Mouse (Mus musculus): ENCODE measurements at regions not wholly inside any gene's neighbourhood (a gene's known extent, or its start where the extent isn't known, plus 50 kb on each side); places are given as distances from the start of the nearest gene placed in this dataset.
"Not testable (repeated sequence)": the region's sequence is repeated elsewhere in the genome, so short reads cannot be mapped to it uniquely, and the experiment has no call there.

DNA sequence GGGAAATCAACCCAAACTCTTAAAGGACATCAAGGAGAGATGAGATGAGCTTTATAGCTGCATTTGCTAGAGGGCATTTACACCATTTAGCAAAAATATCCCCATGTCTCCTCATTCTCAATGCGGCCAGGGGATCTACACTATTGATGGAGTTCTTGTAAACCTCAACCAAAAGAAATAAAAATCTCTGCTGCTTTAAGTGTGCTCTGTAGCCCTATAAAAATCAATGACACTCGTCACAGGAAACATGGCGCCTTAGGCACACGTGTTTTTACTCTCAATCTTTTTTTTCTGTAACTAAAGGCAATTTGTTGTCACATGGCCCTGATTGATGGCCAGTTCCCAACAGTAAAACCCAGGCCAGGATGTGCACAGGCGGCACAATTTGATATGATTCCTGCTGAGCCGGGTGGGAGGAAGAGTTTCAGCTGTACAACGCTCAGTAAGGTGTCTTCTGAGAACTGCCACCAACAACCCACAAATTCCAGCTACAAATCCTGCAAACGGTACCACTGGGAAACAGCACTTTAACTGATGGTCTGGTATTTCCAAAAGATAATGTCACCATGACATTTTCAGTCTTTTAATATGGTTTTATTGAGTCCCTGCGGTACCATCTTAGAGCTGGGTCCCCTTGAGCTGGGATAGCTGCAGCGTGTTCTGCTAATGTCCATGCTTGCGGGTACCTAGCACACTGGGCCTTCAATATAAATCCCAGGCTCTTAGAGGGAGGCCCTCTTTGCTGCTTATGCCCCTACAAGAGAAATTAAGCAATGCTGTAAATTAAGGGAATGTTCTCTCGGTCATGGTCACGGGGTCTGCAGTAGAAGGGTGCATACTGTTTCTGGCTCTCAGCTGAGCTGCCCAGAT, 78.8 kb downstream of the Tpbg start:
- H3K4me2 ChIP-seq, result no peak overlapping the region
- H3K36me3 ChIP-seq, result no peaks in the 10 kb centered on the region
- H3K9me3 ChIP-seq, result no peaks in the 10 kb centered on the region
- 69% methylated on average over 13 of the region's 13 CpGs for WGBS
- H3K27me3 ChIP-seq, result no peaks in the 10 kb centered on the region
- H3K4me3 ChIP-seq, result no peak overlapping the region
- H3K4me1 ChIP-seq, result no peaks in the 10 kb centered on the region
- ATAC-seq (ENCODE audit: borderline replicate concordance, extremely low read depth, low FRiP score, low TSS enrichment), result no peak
- H3K27ac ChIP-seq, result no peak overlapping the region
- H3K9ac ChIP-seq, result no peak overlapping the region

GRCm38 (mm10) chr9:85925259-85925658, 83.1 kb downstream of the Tpbg start:
- Histone ChIP-seq H3K27ac (no peak overlapping the region), H3K4me1 (no peaks in the 10 kb centered on the region), H3K4me3 (no peak overlapping the region), H3K36me3 (no peaks in the 10 kb centered on the region), H3K9me3 (no peaks in the 10 kb centered on the region), H3K27me3 (no peaks in the 10 kb centered on the region), H3K4me2 (no peak overlapping the region), H3K9ac (no peak overlapping the region)
- ATAC-seq (ENCODE audit: borderline replicate concordance, extremely low read depth, low FRiP score, low TSS enrichment), result no peak
- 84% methylated on average over 1 of the region's 1 CpGs for WGBS

GRCm38 (mm10) chr9:85932209-85932608, 90.0 kb downstream of the Tpbg start:
- no peaks in the 10 kb centered on the region for H3K9me3 ChIP-seq
- WGBS, result 68% methylated on average over 3 of the region's 3 CpGs
- H3K27me3 ChIP-seq, result no peaks in the 10 kb centered on the region
- no peak overlapping the region for H3K4me2 ChIP-seq
- H3K27ac ChIP-seq, result no peak overlapping the region
- H3K36me3 ChIP-seq, result no peaks in the 10 kb centered on the region
- no peaks in the 10 kb centered on the region for H3K4me1 ChIP-seq
- no peak overlapping the region for H3K9ac ChIP-seq
- no peak for ATAC-seq (ENCODE audit: borderline replicate concordance, extremely low read depth, low FRiP score, low TSS enrichment)
- no peak overlapping the region for H3K4me3 ChIP-seq

GRCm38 (mm10) chr9:85943066-85943684, 101.0 kb downstream of the Tpbg start:
- H3K4me2 ChIP-seq; H3K9ac ChIP-seq; ATAC-seq (ENCODE audit: borderline replicate concordance, extremely low read depth, low FRiP score, low TSS enrichment); H3K4me1 ChIP-seq; H3K9me3 ChIP-seq; H3K4me3 ChIP-seq; H3K36me3 ChIP-seq; H3K27ac ChIP-seq; H3K27me3 ChIP-seq: not testable (repeated sequence)
- WGBS, result 87% methylated on average over 14 of the region's 14 CpGs

- no peak overlapping the region for H3K4me2 ChIP-seq
- H3K36me3 ChIP-seq, result no peaks in the 10 kb centered on the region
- no peak for ATAC-seq (ENCODE audit: borderline replicate concordance, extremely low read depth, low FRiP score, low TSS enrichment)
- no peak overlapping the region for H3K9ac ChIP-seq
- H3K27ac ChIP-seq, result no peak overlapping the region
- 60% methylated on average over 12 of the region's 12 CpGs for WGBS
- no peaks in the 10 kb centered on the region for H3K9me3 ChIP-seq
- H3K4me1 ChIP-seq, result no peaks in the 10 kb centered on the region
- no peaks in the 10 kb centered on the region for H3K27me3 ChIP-seq
- no peak overlapping the region for H3K4me3 ChIP-seq
Measured at GRCm38 (mm10) chr9:85948495-85949137, 106.4 kb downstream of the Tpbg start.

- Histone ChIP-seq H3K9ac (no peak overlapping the region), H3K4me3 (no peak overlapping the region), H3K4me1 (no peaks in the 10 kb centered on the region), H3K36me3 (no peaks in the 10 kb centered on the region), H3K27me3 (no peaks in the 10 kb centered on the region), H3K27ac (no peak overlapping the region), H3K4me2 (no peak overlapping the region), H3K9me3 (no peaks in the 10 kb centered on the region)
- no peak for ATAC-seq (ENCODE audit: borderline replicate concordance, extremely low read depth, low FRiP score, low TSS enrichment)
- 85% methylated on average over 2 of the region's 2 CpGs for WGBS
Measured at GRCm38 (mm10) chr9:85951777-85952176, 109.6 kb downstream of the Tpbg start.

GRCm38 (mm10) chr9:85970076-85970475, 127.9 kb downstream of the Tpbg start:
- H3K27me3 ChIP-seq, result no peaks in the 10 kb centered on the region
- no peak overlapping the region for H3K27ac ChIP-seq
- no peaks in the 10 kb centered on the region for H3K4me1 ChIP-seq
- WGBS, result 73% methylated on average over 10 of the region's 10 CpGs
- no peak for ATAC-seq (ENCODE audit: borderline replicate concordance, extremely low read depth, low FRiP score, low TSS enrichment)
- no peak overlapping the region for H3K9ac ChIP-seq
- H3K4me3 ChIP-seq, result no peak overlapping the region
- H3K4me2 ChIP-seq, result no peak overlapping the region
- H3K36me3 ChIP-seq, result no peaks in the 10 kb centered on the region
- no peaks in the 10 kb centered on the region for H3K9me3 ChIP-seq

GRCm38 (mm10) chr9:85981428-85981827, 139.2 kb downstream of the Tpbg start:
- no peaks in the 10 kb centered on the region for H3K9me3 ChIP-seq
- 90% methylated on average over 5 of the region's 5 CpGs for WGBS
- ATAC-seq (ENCODE audit: borderline replicate concordance, extremely low read depth, low FRiP score, low TSS enrichment), result no peak
- no peak overlapping the region for H3K4me2 ChIP-seq
- H3K27ac ChIP-seq, result no peak overlapping the region
- no peak overlapping the region for H3K4me3 ChIP-seq
- no peaks in the 10 kb centered on the region for H3K4me1 ChIP-seq
- no peak overlapping the region for H3K9ac ChIP-seq
- no peaks in the 10 kb centered on the region for H3K36me3 ChIP-seq
- no peaks in the 10 kb centered on the region for H3K27me3 ChIP-seq

- H3K4me3 ChIP-seq; H3K9me3 ChIP-seq; H3K27me3 ChIP-seq; H3K4me1 ChIP-seq; H3K4me2 ChIP-seq; H3K36me3 ChIP-seq; H3K9ac ChIP-seq; ATAC-seq (ENCODE audit: borderline replicate concordance, extremely low read depth, low FRiP score, low TSS enrichment); H3K27ac ChIP-seq: not testable (repeated sequence)
- WGBS, result 91% methylated on average over 8 of the region's 8 CpGs
Measured at GRCm38 (mm10) chr9:85983516-85983915, 141.3 kb downstream of the Tpbg start.

- Histone ChIP-seq H3K4me3 (no peak overlapping the region), H3K9ac (no peak overlapping the region), H3K4me2 (no peak overlapping the region), H3K36me3 (no peaks in the 10 kb centered on the region), H3K9me3 (no peaks in the 10 kb centered on the region), H3K27ac (no peak overlapping the region), H3K4me1 (no peaks in the 10 kb centered on the region), H3K27me3 (no peaks in the 10 kb centered on the region)
- ATAC-seq (ENCODE audit: borderline replicate concordance, extremely low read depth, low FRiP score, low TSS enrichment), result no peak
- 51% methylated on average over 5 of the region's 5 CpGs for WGBS
Measured at GRCm38 (mm10) chr9:85985671-85986070, 143.5 kb downstream of the Tpbg start.

GRCm38 (mm10) chr9:85986142-85986541, 144.0 kb downstream of the Tpbg start:
- Histone ChIP-seq H3K4me3 (no peak overlapping the region), H3K9ac (no peak overlapping the region), H3K9me3 (no peaks in the 10 kb centered on the region), H3K4me2 (no peak overlapping the region), H3K36me3 (no peaks in the 10 kb centered on the region), H3K27me3 (no peaks in the 10 kb centered on the region), H3K27ac (no peak overlapping the region), H3K4me1 (no peaks in the 10 kb centered on the region)
- ATAC-seq (ENCODE audit: borderline replicate concordance, extremely low read depth, low FRiP score, low TSS enrichment), result no peak
- 44% methylated on average over 2 of the region's 2 CpGs for WGBS

GRCm38 (mm10) chr9:86002996-86003395, 160.8 kb downstream of the Tpbg start:
- ATAC-seq (ENCODE audit: borderline replicate concordance, extremely low read depth, low FRiP score, low TSS enrichment), result no peak
- Histone ChIP-seq H3K9me3 (no peaks in the 10 kb centered on the region), H3K9ac (no peak overlapping the region), H3K4me3 (no peak overlapping the region), H3K4me2 (no peak overlapping the region), H3K4me1 (no peaks in the 10 kb centered on the region), H3K27me3 (no peaks in the 10 kb centered on the region), H3K27ac (no peak overlapping the region), H3K36me3 (no peaks in the 10 kb centered on the region)
- WGBS, result 58% methylated on average over 2 of the region's 2 CpGs
